Mouse (Mus musculus) liver, embryonic 16.5 days (tissue): ENCODE results near the gene Prkcz. TPM values are rescaled to one million over a fixed set of nuclear protein-coding genes. Genes with fewer than 3 reads are reported as not detected.

Experiments used
- ATAC-seq: fragments of 200-750 bp; cut with Nextera tagmentation; 2 replicates; pipeline ENCODE4 v1.8.0; 2017; ENCODE audit warnings: low read depth, mild to moderate bottlenecking, moderate number of reproducible peaks, moderate library complexity
- H3K27ac ChIP-seq: fragments of 300-500 bp; sonication (generic); 2 replicates; pipeline ENCODE4 v1.5.1; 2014; ENCODE audit warnings: mild to moderate bottlenecking, low read length
- H3K27me3 ChIP-seq: fragments of 300-500 bp; sonication (generic); 2 replicates; pipeline ENCODE4 v1.6.1; 2014; ENCODE audit warnings: low read depth, low read length, mixed read lengths; ENCODE audit not compliant: control insufficient read depth, insufficient read depth
- H3K36me3 ChIP-seq: fragments of 300-500 bp; sonication (generic); 2 replicates; pipeline ENCODE4 v1.6.1; 2014; ENCODE audit warnings: mild to moderate bottlenecking; ENCODE audit not compliant: control insufficient read depth, insufficient read depth
- H3K4me1 ChIP-seq: fragments of 300-500 bp; sonication (generic); 2 replicates; pipeline ENCODE4 v1.6.1; 2014; ENCODE audit warnings: low read depth, low read length, mixed read lengths; ENCODE audit not compliant: control insufficient read depth
- H3K4me2 ChIP-seq: fragments of 300-500 bp; sonication (generic); 2 replicates; pipeline ENCODE4 v1.6.1; 2014; ENCODE audit warnings: low read depth, low read length, mixed read lengths
- H3K4me3 ChIP-seq: fragments of 300-500 bp; sonication (generic); 2 replicates; pipeline ENCODE4 v1.5.1; 2014; ENCODE audit warnings: low read depth, mild to moderate bottlenecking, low read length
- H3K9ac ChIP-seq: fragments of 300-500 bp; sonication (generic); 2 replicates; pipeline ENCODE4 v1.6.1; 2014; ENCODE audit warnings: low read depth, low read length
- H3K9me3 ChIP-seq: fragments of 300-500 bp; sonication (generic); replicated peaks from 2 replicates; pipeline ENCODE4 v1.6.1; 2016; ENCODE audit warnings: low read length; ENCODE audit not compliant: control insufficient read depth
- WGBS: fragments of 180-500 bp; shearing (Covaris S2); extraction: QIAGEN DNeasy Blood & Tissue Kit; methylation state at CpG from one replicate; pipeline ENCODE4 v1.1.7; 2014; ENCODE audit not compliant: insufficient replicate concordance; 5-methylcytosine and 5-hydroxymethylcytosine counted together
- polyA plus RNA-seq: library from polyadenylated mRNA; unstranded; fragments of >200 nt; fragmentation: Nextera tagmentation; extraction: Ambion mirVana; gene quantifications from 2 replicates; pipeline ENCODE4 v1.2.1, GENCODE M21; 2015

Gene Prkcz
- polyA plus RNA-seq, result 2.5 and 2.7 TPM in 2 replicates

- H3K36me3 ChIP-seq, result no peaks in the 10 kb centered on the region
- H3K4me2 ChIP-seq, result peak within 1 kb of the TSS; percentile 32
- ATAC-seq, result peak; percentile 93
- no peaks in the 10 kb centered on the region for H3K4me1 ChIP-seq
- H3K9ac ChIP-seq, result no peak within 1 kb of the TSS
- 2% methylated on average over 51 of the region's 51 CpGs for WGBS
- H3K4me3 ChIP-seq, result peak within 1 kb of the TSS; percentile 51
- no peaks in the 10 kb centered on the region for H3K9me3 ChIP-seq
- peaks cover 30% of the 10 kb centered on the region for H3K27me3 ChIP-seq
- H3K27ac ChIP-seq, result no peak within 1 kb of the TSS
Observed at GRCm38 (mm10) chr4:155361303-155361791, at the start of gene Prkcz. Prkcz (minus strand) TSS chr4:155361361.

- 2% methylated on average over 35 of the region's 35 CpGs for whole genome bisulfite sequencing
- Histone ChIP-seq H3K4me1 (no peaks in the 10 kb centered on the region), H3K4me2 (peak within 1 kb of the TSS; percentile 39), H3K36me3 (no peaks in the 10 kb centered on the region), H3K27me3 (peaks cover 3% of the 10 kb centered on the region; the same call in 1 of the 2 replicates), H3K9ac (no peak within 1 kb of the TSS), H3K4me3 (peak within 1 kb of the TSS; percentile 19), H3K27ac (no peak within 1 kb of the TSS), H3K9me3 (no peaks in the 10 kb centered on the region)
- peak; percentile 35; the same call in 1 of the 2 replicates for ATAC-seq
Observed at GRCm38 (mm10) chr4:155409058-155409776, 48.1 kb upstream of the Prkcz start, which contains the start of gene Cfap74. Cfap74 (plus strand) TSS chr4:155409190.

- no peaks in the 10 kb centered on the region for H3K9me3 ChIP-seq
- peak overlapping the region; percentile 39 for H3K4me2 ChIP-seq
- 3% methylated on average over 8 of the region's 8 CpGs for WGBS
- H3K36me3 ChIP-seq, result no peaks in the 10 kb centered on the region
- no peak overlapping the region for H3K27ac ChIP-seq
- no peaks in the 10 kb centered on the region for H3K4me1 ChIP-seq
- ATAC-seq, result no peak
- H3K27me3 ChIP-seq, result peaks cover 3% of the 10 kb centered on the region; the same call in 1 of the 2 replicates
- H3K9ac ChIP-seq, result no peak overlapping the region
- peak overlapping the region; percentile 19; the same call in 1 of the 2 replicates for H3K4me3 ChIP-seq
Observed at GRCm38 (mm10) chr4:155408695-155409057, 47.5 kb upstream of the Prkcz start.

GRCm38 (mm10) chr4:155402489-155402888 lies 41.3 kb upstream of the Prkcz start:
- Histone ChIP-seq H3K4me1 (no peaks in the 10 kb centered on the region), H3K36me3 (no peaks in the 10 kb centered on the region), H3K9me3 (no peaks in the 10 kb centered on the region), H3K9ac (no peak overlapping the region), H3K4me2 (no peak overlapping the region), H3K27me3 (peaks cover 12% of the 10 kb centered on the region), H3K27ac (no peak overlapping the region), H3K4me3 (no peak overlapping the region)
- ATAC-seq, result no peak
- WGBS, result 68% methylated on average over 1 of the region's 1 CpGs

- WGBS, result 50% methylated on average over 7 of the region's 7 CpGs
- Histone ChIP-seq H3K4me2 (no peak overlapping the region), H3K9ac (no peak overlapping the region), H3K9me3 (no peaks in the 10 kb centered on the region), H3K4me3 (no peak overlapping the region), H3K27ac (no peak overlapping the region), H3K4me1 (no peaks in the 10 kb centered on the region), H3K27me3 (peaks cover 19% of the 10 kb centered on the region), H3K36me3 (no peaks in the 10 kb centered on the region)
- ATAC-seq, result no peak
Observed at GRCm38 (mm10) chr4:155401121-155401520, 40.0 kb upstream of the Prkcz start.

- no peaks in the 10 kb centered on the region for H3K9me3 ChIP-seq
- H3K36me3 ChIP-seq, result no peaks in the 10 kb centered on the region
- 3% methylated on average over 9 of the region's 9 CpGs for WGBS
- no peak for ATAC-seq
- H3K4me2 ChIP-seq, result peak overlapping the region; percentile 63
- no peak overlapping the region for H3K4me3 ChIP-seq
- H3K9ac ChIP-seq, result no peak overlapping the region
- no peak overlapping the region for H3K27ac ChIP-seq
- no peaks in the 10 kb centered on the region for H3K4me1 ChIP-seq
- H3K27me3 ChIP-seq, result peaks cover 22% of the 10 kb centered on the region
Observed at GRCm38 (mm10) chr4:155398222-155398540, 37.0 kb upstream of the Prkcz start.

- ATAC-seq, result peak; percentile 30; the same call in 1 of the 2 replicates
- Histone ChIP-seq H3K4me1 (no peaks in the 10 kb centered on the region), H3K27me3 (peaks cover 22% of the 10 kb centered on the region), H3K36me3 (no peaks in the 10 kb centered on the region), H3K4me3 (peak within 1 kb of the TSS; percentile 34), H3K27ac (no peak within 1 kb of the TSS), H3K4me2 (peak within 1 kb of the TSS; percentile 63), H3K9me3 (no peaks in the 10 kb centered on the region), H3K9ac (no peak within 1 kb of the TSS)
- 1% methylated on average over 57 of the region's 57 CpGs for WGBS
Observed at GRCm38 (mm10) chr4:155397511-155398221, 36.5 kb upstream of the Prkcz start, which contains the start of gene Gabrd. Gabrd (minus strand) TSS chr4:155398112.

GRCm38 (mm10) chr4:155396751-155397150 lies 35.6 kb upstream of the Prkcz start:
- no peak for ATAC-seq
- no peak overlapping the region for H3K4me3 ChIP-seq
- no peak overlapping the region for H3K4me2 ChIP-seq
- H3K27ac ChIP-seq, result no peak overlapping the region
- peaks cover 22% of the 10 kb centered on the region for H3K27me3 ChIP-seq
- WGBS, result 50% methylated on average over 4 of the region's 4 CpGs
- H3K9me3 ChIP-seq, result no peaks in the 10 kb centered on the region
- H3K4me1 ChIP-seq, result no peaks in the 10 kb centered on the region
- no peaks in the 10 kb centered on the region for H3K36me3 ChIP-seq
- no peak overlapping the region for H3K9ac ChIP-seq

- no peak for ATAC-seq
- Histone ChIP-seq H3K27me3 (peaks cover 22% of the 10 kb centered on the region), H3K9ac (no peak overlapping the region), H3K4me3 (no peak overlapping the region), H3K9me3 (no peaks in the 10 kb centered on the region), H3K36me3 (no peaks in the 10 kb centered on the region), H3K27ac (no peak overlapping the region), H3K4me1 (no peaks in the 10 kb centered on the region), H3K4me2 (no peak overlapping the region)
- WGBS, result 47% methylated on average over 5 of the region's 5 CpGs
Observed at GRCm38 (mm10) chr4:155395471-155395870, 34.3 kb upstream of the Prkcz start.
